Mouse (Mus musculus): Measurements from ENCODE around the gene Dlx3.

DNA sequence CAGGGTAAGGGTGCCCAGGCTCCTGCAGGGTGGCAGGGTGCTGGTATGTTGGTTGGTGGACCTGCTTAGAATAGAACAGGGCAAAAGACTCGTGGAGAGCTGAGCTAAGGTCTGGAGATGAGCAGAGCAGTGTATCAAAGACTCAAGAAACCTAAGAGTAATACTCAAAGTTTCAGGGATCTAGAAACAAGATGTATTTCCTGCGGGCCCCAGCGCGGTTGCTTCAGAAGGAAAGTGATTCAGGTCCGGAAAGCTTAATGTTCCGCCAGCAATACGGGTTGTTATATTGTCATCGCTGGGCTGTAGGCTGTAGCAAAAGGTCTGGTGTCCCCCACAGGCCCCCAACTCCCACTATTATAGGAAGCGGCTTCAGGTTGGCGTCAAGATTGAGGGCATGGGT lies 22.3 kb downstream of the Dlx3 start:
- no peak for TF ChIP-seq CTCF (IDR thresholded peaks at IDR 0.05; ENCODE audit: control insufficient read depth, insufficient read depth, insufficient read length)
- no peak for TF ChIP-seq FOSL1 (IDR thresholded peaks at IDR 0.05; ENCODE audit: insufficient read depth, low read length, poor library complexity, severe bottlenecking)
- no peak for TF ChIP-seq MAX (IDR thresholded peaks at IDR 0.05)

Data from C2C12 (cell line).